Mouse (Mus musculus): ENCODE data around the gene Plpp2. TPM values are rescaled to one million over a fixed set of nuclear protein-coding genes. Genes with fewer than 3 reads are reported as not detected.

The Plpp2 gene
- total RNA-seq, 2 experiments from 2014 or later = 5.7 to 6.0 TPM

DNA sequence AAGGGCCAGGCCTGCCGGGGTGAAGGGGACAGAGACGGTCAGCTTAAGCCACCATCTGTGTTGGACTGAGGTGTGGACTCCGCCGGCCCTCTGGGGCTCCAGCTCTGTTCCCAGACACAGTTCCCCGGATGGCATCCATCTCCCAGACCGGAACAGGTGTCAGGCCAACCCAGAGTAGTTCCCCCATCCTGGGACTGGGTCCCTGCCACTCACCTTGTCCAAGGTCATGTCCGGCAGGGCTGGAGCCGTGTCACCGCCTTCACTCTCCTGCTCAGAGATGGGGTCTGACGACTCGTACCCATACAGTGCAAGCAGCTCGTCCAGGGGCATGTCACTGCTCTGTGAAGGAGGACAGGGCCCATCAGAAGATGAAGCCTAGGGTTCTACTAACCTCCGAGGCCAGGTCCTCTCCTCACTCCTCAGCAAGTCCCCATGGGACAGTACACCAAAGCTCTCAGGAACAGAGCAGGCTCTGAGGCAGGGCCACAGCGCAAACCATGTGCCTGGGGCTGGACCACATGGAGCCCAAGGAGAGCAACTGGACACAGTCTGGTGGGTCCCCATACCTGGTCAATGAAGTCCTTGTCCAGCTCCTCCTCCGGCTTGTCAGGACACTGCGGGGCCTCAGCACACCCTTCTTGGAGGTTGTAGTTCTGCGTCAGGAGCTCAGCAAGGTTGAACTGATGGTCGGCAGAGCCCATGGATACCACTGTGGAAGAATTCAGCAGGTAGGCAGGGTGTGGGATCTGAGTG, 15.6 kb upstream of the Plpp2 start:
- DNase-seq = no peak

- no peak for DNase-seq
These were observed 14.9 kb upstream of the Plpp2 start for GRCm38 (mm10) chr10:79548546-79548945.

DNA sequence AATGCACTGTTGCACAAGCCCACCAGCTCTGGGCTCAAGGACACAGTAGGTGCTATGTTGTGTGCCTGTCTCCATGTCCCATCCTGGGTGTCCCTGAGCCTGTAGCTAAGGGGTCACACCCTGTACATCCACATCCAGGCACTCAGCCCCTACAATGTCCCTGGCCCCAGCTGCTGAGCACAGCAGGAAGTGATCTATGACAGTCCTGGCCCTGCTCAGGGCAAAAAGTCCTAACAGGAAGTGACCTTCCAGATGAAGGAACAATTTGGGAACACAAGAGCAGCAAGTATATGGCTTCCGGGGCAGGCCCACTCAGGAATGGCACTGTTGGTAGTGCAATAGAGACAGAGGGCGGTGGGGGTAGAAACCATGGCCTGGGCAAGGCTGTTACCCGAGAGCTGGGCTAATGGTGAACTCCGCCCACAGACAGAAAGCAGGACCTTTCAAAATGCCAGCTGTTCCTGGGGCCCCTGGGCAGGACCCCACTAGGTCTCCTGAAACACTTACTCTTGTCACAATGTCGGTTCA, 13.6 kb upstream of the Plpp2 start:
- no peak for DNase-seq

- no peak for DNase-seq
These were observed 12.9 kb upstream of the Plpp2 start for GRCm38 (mm10) chr10:79546483-79546882.

DNA sequence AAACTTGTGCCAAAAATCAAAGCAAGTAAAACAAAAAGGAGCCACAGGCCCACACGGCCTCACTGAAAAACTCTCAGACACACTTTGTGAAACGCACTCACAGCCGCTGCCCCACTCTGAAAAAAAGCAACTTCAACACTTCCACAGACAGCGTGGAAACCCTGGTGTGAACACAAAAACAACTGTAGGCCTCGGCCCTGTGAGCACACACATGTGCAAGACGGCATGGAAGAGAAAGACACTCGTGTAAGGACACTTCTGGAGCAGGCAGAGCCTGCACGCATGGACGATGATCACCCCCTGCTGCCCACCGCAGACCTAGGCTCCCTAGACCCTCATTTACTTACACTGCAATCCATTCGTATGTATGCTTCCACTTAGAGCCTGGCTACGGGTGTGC, 12.3 kb upstream of the Plpp2 start:
- DNase-seq = no peak

- DNase-seq = no peak
These were observed 11.0 kb upstream of the Plpp2 start for GRCm38 (mm10) chr10:79544631-79545030.

DNA sequence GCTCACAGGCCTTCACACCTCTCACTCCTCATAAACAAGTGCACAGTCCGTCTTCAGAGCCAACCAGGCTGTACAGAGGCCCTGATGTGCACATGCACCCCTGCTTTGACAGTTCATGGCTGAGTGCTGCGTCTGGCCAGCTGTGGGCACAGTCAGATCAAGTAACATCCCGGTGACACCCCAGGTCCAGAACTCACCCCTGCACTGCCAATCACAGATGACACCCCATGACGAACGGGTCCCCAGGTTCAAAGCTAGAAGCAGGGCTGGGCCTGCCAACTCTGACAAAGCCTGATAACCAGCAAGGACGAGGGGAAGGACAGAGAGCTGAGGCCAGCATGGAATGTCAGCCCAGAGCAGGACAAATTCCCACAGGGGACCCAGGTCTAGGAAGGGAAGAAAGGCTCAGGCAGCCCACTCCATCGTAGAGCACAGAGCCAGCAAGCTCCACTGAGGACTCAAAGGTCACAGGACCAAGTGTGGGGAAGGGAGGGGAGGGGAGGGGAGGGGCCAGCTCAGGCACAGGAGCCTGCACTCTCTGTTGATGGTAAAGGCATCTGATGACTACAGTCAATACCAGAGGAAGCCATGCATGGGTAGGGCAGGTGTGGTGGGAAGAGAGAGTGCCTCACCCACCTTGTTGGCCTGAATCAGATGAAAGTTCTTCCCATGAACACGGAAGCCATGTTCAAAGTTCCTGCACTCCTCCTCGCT, 10.4 kb upstream of the Plpp2 start:
- DNase-seq = no peak

GRCm38 (mm10) chr10:79542171-79542570, 8.6 kb upstream of the Plpp2 start:
- no peak for DNase-seq

DNA sequence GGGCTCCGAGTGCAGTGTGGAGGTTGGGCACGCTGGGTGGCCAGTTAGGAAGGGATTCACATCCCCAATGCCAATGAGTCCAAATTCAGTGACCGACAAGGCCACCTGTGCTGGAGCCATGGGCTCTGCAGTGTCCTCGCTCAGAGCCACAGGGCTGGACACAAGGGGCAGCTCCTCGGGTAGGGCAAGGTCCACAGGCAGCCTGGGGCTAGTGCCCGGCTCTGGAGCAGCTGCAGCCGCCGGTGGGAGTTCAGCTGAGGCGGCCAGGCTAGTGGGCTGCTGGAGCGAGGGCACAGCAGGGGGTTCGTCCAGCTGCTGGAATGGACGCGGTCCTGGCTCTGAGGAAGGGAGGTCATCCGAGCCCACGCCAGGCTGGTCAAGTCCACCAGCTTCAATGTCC, 7.9 kb upstream of the Plpp2 start:
- DNase-seq = peak; percentile 3

DNA sequence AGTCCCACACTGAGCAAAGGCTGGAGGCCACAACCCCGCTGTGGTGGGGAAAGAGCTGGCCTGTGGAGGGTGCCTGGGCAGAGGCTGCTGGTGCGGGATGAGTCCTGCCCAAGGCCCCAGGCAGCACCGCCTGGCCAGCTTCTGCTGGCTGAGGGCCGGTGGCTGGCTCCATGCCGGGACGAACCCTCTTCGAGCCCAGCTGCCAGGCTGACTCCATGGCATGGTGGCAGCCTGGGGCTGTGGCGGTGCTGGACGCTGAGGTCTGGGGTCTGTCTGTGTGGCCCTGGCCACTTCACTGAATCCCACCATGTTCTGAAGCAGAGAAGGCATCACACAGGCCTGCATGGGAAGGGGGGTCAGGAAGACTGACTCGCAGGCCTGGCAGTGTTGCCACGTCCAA, 7.2 kb upstream of the Plpp2 start:
- DNase-seq = no peak

DNA sequence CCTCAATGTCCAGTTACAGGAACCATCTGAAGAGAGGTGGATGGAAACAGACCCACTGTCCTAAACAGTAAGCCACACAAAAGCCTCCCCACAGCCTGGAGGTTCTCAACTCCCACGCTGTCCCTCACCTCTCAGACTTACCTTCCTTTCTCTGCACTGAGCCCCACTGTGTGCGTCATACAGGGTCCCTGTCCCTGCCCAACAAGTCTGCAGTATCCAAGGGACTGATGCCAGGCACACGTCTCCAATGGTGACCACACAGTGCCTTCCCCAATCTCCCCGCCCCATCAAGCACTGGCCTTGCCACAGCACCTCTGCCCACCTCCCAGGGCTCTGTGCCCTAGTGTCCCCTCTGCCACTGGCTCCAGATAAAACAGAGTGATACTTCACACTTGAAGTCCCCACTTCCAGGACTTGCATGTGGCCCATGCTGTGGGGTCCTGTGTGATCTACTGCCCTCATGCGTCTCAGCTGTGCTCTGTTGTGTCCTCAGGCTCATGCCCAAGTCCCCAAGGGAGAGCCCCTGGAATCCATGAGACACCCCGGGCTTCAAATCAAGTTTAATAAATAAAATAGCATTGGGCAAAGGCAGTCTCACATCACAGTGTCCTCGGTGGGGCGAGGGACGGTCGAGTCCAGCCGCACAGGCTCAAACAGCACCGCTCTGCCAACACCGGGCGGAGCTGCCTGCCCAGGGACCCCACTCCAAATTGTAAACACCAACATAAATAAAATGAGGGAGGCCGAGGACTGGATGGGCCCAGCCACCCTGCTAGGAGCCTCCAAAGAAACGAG, 6.3 kb upstream of the Plpp2 start:
- DNase-seq = peak; percentile 3

DNA sequence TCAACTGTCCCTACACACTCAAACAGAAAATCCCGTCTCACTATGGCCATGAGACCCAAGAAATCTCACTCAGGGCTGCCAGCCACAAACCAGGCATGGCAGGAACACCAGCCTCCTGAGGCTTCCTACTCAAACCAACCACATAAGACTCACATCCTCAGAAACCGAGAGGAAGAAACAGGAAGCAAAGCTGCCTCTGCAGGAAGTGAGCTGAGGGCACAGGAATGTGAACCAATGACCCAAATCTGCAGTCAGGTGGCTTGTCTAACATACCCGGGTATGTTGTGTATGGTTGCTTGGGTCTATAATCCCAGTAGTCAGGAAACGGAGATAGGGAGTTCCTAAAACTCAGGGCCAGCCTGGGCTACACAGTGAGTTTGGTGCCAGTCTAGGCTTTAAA, 5.3 kb upstream of the Plpp2 start:
- DNase-seq = no peak

- DNase-seq = no peak
These were observed 4.7 kb upstream of the Plpp2 start for GRCm38 (mm10) chr10:79538323-79538722.

DNA sequence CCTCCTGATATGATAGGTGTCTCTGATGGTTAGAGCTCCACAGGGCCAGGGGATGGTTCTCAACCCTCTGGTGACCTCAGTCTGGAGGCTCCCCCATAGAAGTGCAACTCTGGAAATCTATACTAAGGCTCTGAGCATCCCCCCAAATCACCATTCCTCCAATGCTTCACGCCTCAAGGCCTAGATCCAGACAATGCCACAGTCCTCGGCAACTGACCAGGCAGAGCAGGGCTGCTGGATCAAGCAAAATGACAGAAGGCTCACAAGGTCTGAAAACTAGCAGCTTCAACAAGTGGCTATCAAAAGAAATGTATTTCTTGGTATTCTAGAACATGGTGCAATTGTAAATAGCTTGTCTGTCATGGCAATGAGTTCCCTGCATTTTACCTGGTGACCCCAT, 4.2 kb upstream of the Plpp2 start:
- no peak for DNase-seq

DNA sequence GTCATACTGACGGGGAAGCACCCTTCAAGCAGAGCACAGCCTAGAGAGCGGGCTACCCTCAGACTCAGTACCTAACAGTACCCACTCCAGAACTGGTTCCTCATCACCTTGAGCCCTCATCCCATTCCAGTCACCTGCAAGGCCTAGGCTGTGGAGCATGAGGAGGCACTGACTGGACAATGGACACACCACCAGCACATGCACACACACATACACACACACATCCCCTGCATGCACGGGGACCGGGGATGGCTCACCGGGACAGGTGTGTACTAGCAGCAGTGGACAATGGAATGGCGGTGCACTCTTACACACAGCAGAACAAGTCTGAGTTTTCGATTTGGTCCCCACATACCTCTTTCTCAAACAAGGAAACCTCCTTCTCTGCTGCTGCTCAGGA, 3.7 kb upstream of the Plpp2 start:
- DNase-seq = no peak

- DNase-seq = no peak
These were observed 3.0 kb upstream of the Plpp2 start for GRCm38 (mm10) chr10:79536461-79537080.

- no peak for DNase-seq
These were observed 1.8 kb upstream of the Plpp2 start for GRCm38 (mm10) chr10:79535431-79535830.

DNA sequence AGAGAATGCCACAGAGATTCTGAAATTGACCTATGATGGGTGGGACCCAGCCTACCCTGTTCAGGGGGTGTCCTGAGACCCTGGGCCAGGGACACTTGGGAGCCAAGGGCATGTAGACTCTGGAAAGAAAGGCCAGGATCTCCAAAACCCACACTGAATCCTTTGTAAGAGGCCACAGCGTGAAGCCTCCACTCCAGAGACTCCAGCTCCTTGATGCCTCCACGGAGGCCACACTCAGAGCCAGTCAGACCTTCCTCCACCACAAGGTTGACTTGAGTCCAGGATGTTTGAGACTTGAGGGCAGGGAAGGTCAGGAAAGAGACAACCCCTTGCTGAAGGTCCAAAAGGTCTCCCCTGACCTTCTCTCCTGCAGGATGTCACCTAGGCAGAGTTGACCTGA, 830 bp upstream of the Plpp2 start:
- DNase-seq = no peak

DNA sequence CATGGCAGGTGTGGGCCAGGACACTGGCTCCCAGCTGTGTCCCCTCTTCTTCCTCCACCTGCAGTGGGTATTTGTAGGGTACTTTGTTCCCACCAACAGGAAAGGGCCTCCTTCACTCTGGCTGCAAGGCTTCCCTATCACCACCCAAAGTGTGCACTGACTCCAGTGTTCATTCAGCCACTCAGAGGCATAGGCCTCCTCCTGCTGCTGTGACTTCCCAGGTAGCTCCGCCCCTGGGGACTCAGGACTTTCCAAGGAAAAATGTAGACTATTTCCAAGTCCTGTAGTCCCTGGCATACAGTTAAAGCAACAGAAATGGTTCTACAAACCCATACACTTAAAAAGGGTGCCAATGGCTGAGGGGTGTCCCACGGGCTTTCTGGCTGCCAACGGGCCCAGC, 918 bp downstream of the Plpp2 start:
- DNase-seq = no peak

DNA sequence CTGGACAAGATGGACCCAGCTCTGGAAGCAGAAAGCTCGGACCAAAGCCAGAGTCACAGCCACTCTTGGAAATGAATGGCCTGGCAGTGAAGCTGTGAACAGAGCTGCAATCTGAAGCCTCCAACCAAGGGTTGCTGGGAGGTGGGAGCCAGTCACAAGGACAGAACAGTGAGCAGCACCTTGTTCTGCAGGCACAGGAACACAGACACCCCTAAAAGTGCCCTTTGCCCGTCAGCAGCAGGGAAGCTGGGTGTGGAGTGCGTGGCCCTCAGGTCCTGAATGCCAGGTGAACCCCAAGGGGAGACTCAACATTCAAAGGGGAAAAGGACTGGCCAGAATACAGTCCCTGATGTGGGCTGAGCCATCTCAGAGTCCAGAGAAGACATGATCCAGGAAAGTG, 2.0 kb downstream of the Plpp2 start:
- no peak for DNase-seq

GRCm38 (mm10) chr10:79530721-79531120, 2.9 kb downstream of the Plpp2 start:
- DNase-seq = no peak

DNA sequence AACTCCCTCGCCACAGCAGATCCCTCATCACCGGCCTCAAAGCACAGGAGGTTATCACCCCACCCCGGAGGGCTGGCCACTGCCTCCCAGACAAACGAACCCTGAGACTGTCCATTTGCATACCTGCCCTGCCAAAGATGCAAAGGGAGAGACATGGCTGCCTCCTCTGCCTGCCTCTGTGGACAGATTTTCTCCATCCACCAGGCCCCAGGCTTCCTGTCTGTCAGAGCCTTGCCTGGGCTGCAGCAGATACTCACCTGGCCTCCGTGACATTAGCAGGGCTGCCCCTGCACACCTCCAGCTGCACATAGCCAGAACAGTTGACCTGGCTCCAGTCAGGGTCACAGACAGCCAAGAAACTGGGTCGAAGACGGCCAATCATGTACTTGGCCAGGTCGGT, 3.4 kb downstream of the Plpp2 start:
- DNase-seq = no peak

- no peak for DNase-seq
These were observed 5.5 kb downstream of the Plpp2 start for GRCm38 (mm10) chr10:79528081-79528480.
